Mouse (Mus musculus) hindbrain, embryonic 14.5 days (tissue): Measurements from ENCODE around the gene Sp3. TPM values are rescaled to one million over a fixed set of nuclear protein-coding genes. Genes with fewer than 3 reads are reported as not detected.
"Not testable (repeated sequence)": the region's sequence is repeated elsewhere in the genome, so short reads cannot be mapped to it uniquely, and the experiment has no call there.

Experiments used
- ATAC-seq: fragments of 200-750 bp; cut with Nextera tagmentation; 2 replicates; pipeline ENCODE4 v1.8.0; 2017; ENCODE audit warnings: moderate number of reproducible peaks, mild to moderate bottlenecking, moderate TSS enrichment, moderate library complexity; ENCODE audit not compliant: low FRiP score
- DNase-seq: peaks from one replicate; pipeline ENCODE4 v3.0.0-alpha.2; 2015; ENCODE audit warnings: low spot score
- H3K27ac ChIP-seq: fragments of 300-500 bp; sonication (generic); 2 replicates; pipeline ENCODE4 v1.5.1; 2014; ENCODE audit warnings: mild to moderate bottlenecking, moderate library complexity
- H3K27me3 ChIP-seq: fragments of 300-500 bp; sonication (generic); 2 replicates; pipeline ENCODE4 v1.6.1; 2014; ENCODE audit warnings: mild to moderate bottlenecking, low read length, mixed read lengths; ENCODE audit not compliant: control insufficient read depth, insufficient read depth
- H3K36me3 ChIP-seq: fragments of 300-500 bp; sonication (generic); replicated peaks from 2 replicates; pipeline ENCODE4 v1.6.1; 2014; ENCODE audit not compliant: control insufficient read depth, insufficient read depth
- H3K4me1 ChIP-seq: fragments of 300-500 bp; sonication (generic); replicated peaks from 2 replicates; pipeline ENCODE4 v1.6.1; 2014; ENCODE audit warnings: antibody characterized with exemption, low read length, mixed read lengths; ENCODE audit not compliant: control insufficient read depth, insufficient read depth
- H3K4me2 ChIP-seq: fragments of 300-500 bp; sonication (generic); replicated peaks from 2 replicates; pipeline ENCODE4 v1.6.1; 2014; ENCODE audit warnings: mild to moderate bottlenecking, moderate library complexity
- H3K4me3 ChIP-seq: fragments of 300-500 bp; sonication (generic); replicated peaks from 2 replicates; pipeline ENCODE4 v1.5.1; 2014; ENCODE audit warnings: mild to moderate bottlenecking, low read length
- H3K9ac ChIP-seq: fragments of 300-500 bp; sonication (generic); 2 replicates; pipeline ENCODE4 v1.6.1; 2014
- H3K9me3 ChIP-seq: fragments of 300-500 bp; sonication (generic); 2 replicates; pipeline ENCODE4 v1.6.1; 2016; ENCODE audit warnings: low read length; ENCODE audit not compliant: control insufficient read depth
- WGBS: fragments of 180-500 bp; shearing (Covaris S2); extraction: QIAGEN DNeasy Blood & Tissue Kit; methylation state at CpG from one replicate; pipeline ENCODE4 v1.1.7; 2014; 5-methylcytosine and 5-hydroxymethylcytosine counted together
- polyA plus RNA-seq: library from polyadenylated mRNA; unstranded; fragments of >200 nt; fragmentation: Nextera tagmentation; extraction: Ambion mirVana; gene quantifications from 2 replicates; pipeline ENCODE4 v1.2.1, GENCODE M21; 2014

Gene Sp3
- 47.2 and 47.4 TPM in 2 replicates for polyA plus RNA-seq

DNA sequence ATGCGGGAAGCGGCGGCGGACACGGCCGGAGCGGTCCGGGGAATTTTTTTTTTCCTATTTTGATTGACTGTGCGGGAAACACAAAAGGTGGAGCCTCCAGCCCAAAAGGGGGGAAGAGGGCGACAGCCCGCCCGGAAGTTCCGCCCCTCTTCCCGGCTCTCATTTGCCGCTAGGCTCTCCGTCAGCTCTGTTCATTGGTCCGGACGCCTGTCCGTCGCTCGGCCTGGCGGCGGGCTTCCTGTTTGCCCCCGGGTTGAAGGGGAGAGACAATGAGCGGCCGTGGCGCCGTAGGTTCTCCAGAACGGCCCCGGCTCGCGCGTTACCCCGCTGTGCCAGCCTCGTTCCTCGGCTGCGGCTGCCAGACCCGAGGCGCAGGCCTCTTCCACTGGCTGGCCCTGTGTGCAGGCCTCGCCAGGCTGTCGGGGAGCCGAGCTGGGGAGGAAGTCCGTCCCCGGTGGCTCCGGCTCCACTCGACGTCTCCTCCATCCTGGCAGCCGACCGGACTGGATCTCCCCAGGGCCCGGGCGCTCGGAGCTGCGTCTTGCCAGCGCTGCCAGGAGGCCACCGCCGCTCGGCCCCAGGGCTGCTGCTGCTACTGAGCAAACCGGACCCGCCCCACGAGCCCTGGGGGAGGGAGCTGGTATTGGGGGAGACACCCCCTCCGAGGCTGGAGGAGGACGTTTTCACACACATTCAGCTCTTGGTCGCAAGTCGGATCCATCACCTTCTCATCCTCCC, at the start of gene Sp3:
TSS of gene Sp3 (minus strand) at position 110 of the 738 bp plus-strand sequence.
- ATAC-seq (peak; percentile 91), DNase-seq (peak; percentile 96)
- peak within 1 kb of the TSS; percentile 98 for H3K9ac ChIP-seq
- peak within 1 kb of the TSS; percentile 59 for H3K4me2 ChIP-seq
- peak within 1 kb of the TSS; percentile 74 for H3K4me3 ChIP-seq
- no peaks in the 10 kb centered on the region for H3K27me3 ChIP-seq
- H3K4me1 ChIP-seq: peaks cover 22% of the 10 kb centered on the region
- peaks cover 8% of the 10 kb centered on the region; the same call in 1 of the 2 replicates for H3K36me3 ChIP-seq
- peak within 1 kb of the TSS; percentile 100 for H3K27ac ChIP-seq
- no peaks in the 10 kb centered on the region for H3K9me3 ChIP-seq
- under 1% methylated on average over 62 of the region's 64 CpGs for WGBS

- no peak overlapping the region for H3K27ac ChIP-seq
- H3K4me1 ChIP-seq: no peaks in the 10 kb centered on the region
- no peak overlapping the region for H3K4me3 ChIP-seq
- no peak overlapping the region for H3K4me2 ChIP-seq
- H3K9me3 ChIP-seq: no peaks in the 10 kb centered on the region
- H3K36me3 ChIP-seq: no peaks in the 10 kb centered on the region
- no peak for DNase-seq
- H3K27me3 ChIP-seq: no peaks in the 10 kb centered on the region
- no peak overlapping the region for H3K9ac ChIP-seq
- no peak for ATAC-seq
- 90% methylated on average over 3 of the region's 3 CpGs for WGBS
Measured at GRCm38 (mm10) chr2:73029846-73030245, 49.6 kb upstream of the Sp3 start.

DNA sequence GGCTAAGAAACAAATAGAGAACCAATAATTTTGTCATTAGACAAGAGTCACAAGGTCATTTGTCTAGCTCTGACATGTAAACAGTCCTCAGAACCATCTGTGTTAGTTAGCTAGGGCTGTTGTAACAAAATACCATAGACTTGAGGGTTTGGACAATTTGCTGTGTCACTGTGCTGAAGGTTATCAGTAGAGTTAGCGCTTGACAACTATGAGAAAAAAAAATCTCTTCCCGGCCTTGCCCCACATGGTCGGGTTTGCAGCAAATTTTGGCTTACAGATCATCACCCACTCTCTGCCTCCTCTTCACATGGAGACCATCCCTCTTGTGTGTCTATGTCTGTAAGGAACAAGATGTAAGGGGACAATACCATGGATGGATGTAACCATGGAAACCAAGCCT, 47.8 kb upstream of the Sp3 start:
- no peak overlapping the region for H3K4me2 ChIP-seq
- H3K4me3 ChIP-seq: no peak overlapping the region
- no peak overlapping the region for H3K27ac ChIP-seq
- H3K9ac ChIP-seq: no peak overlapping the region
- 89% methylated on average over 3 of the region's 3 CpGs for WGBS
- no peak for ATAC-seq
- H3K9me3 ChIP-seq: no peaks in the 10 kb centered on the region
- no peak for DNase-seq
- H3K4me1 ChIP-seq: no peaks in the 10 kb centered on the region
- no peaks in the 10 kb centered on the region for H3K36me3 ChIP-seq
- H3K27me3 ChIP-seq: no peaks in the 10 kb centered on the region

GRCm38 (mm10) chr2:73027126-73027525, 46.9 kb upstream of the Sp3 start:
- no peak overlapping the region for H3K4me3 ChIP-seq
- ATAC-seq (no peak), DNase-seq (no peak)
- H3K4me2 ChIP-seq: no peak overlapping the region
- H3K36me3 ChIP-seq: no peaks in the 10 kb centered on the region
- no peaks in the 10 kb centered on the region for H3K27me3 ChIP-seq
- no peaks in the 10 kb centered on the region for H3K4me1 ChIP-seq
- H3K9ac ChIP-seq: no peak overlapping the region
- WGBS: 48% methylated on average over 3 of the region's 3 CpGs
- H3K27ac ChIP-seq: no peak overlapping the region
- H3K9me3 ChIP-seq: no peaks in the 10 kb centered on the region

DNA sequence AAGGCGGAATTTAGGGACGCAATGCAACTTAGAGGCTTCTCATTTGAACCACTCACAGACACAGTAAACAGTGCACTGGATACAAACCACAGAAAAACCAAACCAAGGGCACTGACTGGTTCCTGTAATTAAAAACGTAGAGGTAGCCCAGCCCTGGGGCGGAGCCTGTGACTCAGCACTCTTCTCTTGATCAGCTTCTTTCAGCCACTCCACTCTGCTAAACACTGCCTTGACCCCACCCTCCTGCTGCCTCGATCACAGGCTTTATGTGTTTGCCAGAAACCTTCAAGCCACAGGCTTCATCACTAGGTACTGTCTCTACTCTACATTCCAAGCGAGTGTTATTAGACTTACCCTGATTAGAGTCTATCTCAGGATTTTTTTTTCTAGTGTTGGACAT, 43.6 kb upstream of the Sp3 start:
- no peak for DNase-seq
- 53% methylated on average over 6 of the region's 6 CpGs for WGBS

DNA sequence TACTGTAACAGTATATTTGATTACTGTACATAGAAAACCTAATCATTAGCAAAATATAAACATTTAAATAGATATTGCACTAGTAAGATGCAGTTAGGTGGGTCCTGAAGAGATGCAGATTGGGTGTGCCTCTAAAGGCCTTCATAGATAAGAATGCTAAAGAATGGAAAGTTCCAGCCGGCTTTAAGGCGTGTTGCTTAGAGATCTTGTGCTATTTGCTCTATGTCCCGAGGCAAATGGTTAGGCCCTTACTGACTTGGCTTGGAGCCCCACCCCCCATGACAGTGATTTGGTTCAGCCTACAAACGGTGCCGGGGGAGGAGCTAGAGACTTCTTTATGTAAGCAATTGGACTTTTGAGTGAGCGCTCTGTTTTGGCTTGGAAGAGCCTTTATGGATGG, 40.8 kb upstream of the Sp3 start:
- H3K36me3 ChIP-seq: no peaks in the 10 kb centered on the region
- H3K27me3 ChIP-seq: no peaks in the 10 kb centered on the region
- H3K4me3 ChIP-seq: no peak overlapping the region
- no peaks in the 10 kb centered on the region for H3K9me3 ChIP-seq
- 86% methylated on average over 6 of the region's 6 CpGs for WGBS
- H3K27ac ChIP-seq: no peak overlapping the region
- H3K4me1 ChIP-seq: no peaks in the 10 kb centered on the region
- no peak overlapping the region for H3K4me2 ChIP-seq
- no peak overlapping the region for H3K9ac ChIP-seq
- DNase-seq (no peak), ATAC-seq (no peak)

More for the DNA sequence above, 43.6 kb upstream of the Sp3 start:
- H3K4me1 ChIP-seq: no peaks in the 10 kb centered on the region
- ATAC-seq: no peak
- no peak overlapping the region for H3K27ac ChIP-seq
- H3K36me3 ChIP-seq: no peaks in the 10 kb centered on the region
- H3K4me3 ChIP-seq: no peak overlapping the region
- no peaks in the 10 kb centered on the region for H3K27me3 ChIP-seq
- H3K9ac ChIP-seq: no peak overlapping the region
- H3K9me3 ChIP-seq: no peaks in the 10 kb centered on the region
- no peak overlapping the region for H3K4me2 ChIP-seq

- DNase-seq (no peak), ATAC-seq (no peak)
- WGBS: 68% methylated on average over 9 of the region's 9 CpGs
- Histone ChIP-seq H3K4me1 (no peaks in the 10 kb centered on the region), H3K4me3 (no peak overlapping the region), H3K9ac (no peak overlapping the region), H3K36me3 (no peaks in the 10 kb centered on the region), H3K27ac (no peak overlapping the region), H3K4me2 (no peak overlapping the region), H3K9me3 (no peaks in the 10 kb centered on the region), H3K27me3 (no peaks in the 10 kb centered on the region)
Measured at GRCm38 (mm10) chr2:73019371-73020146, 39.3 kb upstream of the Sp3 start.

GRCm38 (mm10) chr2:73014063-73014462, 33.8 kb upstream of the Sp3 start:
- H3K4me3 ChIP-seq, H3K27me3 ChIP-seq, DNase-seq, H3K4me1 ChIP-seq, H3K27ac ChIP-seq, H3K36me3 ChIP-seq, H3K4me2 ChIP-seq, ATAC-seq, H3K9ac ChIP-seq: not testable (repeated sequence)
- WGBS: 91% methylated on average over 9 of the region's 9 CpGs
- peaks cover 12% of the 10 kb centered on the region for H3K9me3 ChIP-seq

DNA sequence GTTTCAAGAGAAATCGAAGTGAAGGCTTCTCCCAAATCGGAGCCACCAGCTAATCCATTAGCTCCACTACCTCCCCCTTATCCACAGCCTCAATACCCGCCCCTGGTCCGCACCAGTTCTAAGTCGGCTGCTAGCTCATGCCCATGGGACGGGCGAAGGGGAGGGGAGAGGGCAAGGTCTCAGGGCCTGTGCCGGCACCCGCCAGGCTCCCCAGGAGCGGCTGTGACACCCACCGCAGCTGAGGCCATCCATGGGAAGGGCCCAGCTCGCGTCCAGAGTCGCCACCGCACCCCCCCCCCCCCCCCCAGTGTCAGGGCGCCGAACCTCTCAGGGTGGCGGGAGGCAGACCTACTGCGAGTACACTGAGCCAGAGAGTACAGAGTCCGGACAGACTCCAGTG, 32.4 kb upstream of the Sp3 start:
- Histone ChIP-seq H3K4me2 (no peak overlapping the region), H3K4me3 (no peak overlapping the region), H3K27ac (no peak overlapping the region), H3K27me3 (no peaks in the 10 kb centered on the region), H3K9me3 (peaks cover 12% of the 10 kb centered on the region), H3K36me3 (no peaks in the 10 kb centered on the region), H3K9ac (no peak overlapping the region), H3K4me1 (no peaks in the 10 kb centered on the region)
- ATAC-seq (no peak), DNase-seq (no peak)
- 73% methylated on average over 17 of the region's 20 CpGs for WGBS
